Mouse (Mus musculus) erythroblast, embryonic 14.5 days (primary cell): ENCODE measurements around the gene Dennd2c.

Source experiments
- GATA1 ChIP-seq: IDR thresholded peaks from 2 replicates; pipeline ENCODE4 v1.6.1; 2012; ENCODE audit warnings: low read length, inconsistent platforms, mixed read lengths
- TAL1 ChIP-seq: IDR thresholded peaks from 3 replicates; pipeline ENCODE4 v1.6.1; 2012; ENCODE audit warnings: low read length, inconsistent platforms, mixed read lengths

DNA sequence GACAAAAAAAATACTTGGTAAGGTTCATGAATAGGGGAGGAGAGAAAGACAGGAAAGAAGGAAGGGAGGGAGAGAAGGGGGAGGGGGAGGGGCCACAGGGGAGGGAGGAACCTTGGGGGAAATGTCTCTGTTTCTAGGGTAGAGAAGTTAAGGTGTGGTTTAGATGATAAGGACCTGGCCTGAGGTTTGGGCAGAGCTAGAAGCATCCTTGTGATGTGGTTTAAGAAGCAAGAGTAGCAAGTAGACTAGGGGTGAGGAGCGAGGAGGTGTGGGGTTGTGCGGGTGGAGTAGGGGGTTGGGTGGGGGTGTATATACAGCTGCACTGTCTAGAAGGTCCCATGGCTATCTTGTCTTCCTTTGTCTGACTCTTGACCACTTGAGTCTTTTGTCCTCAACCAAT lies 10.7 kb upstream of the Dennd2c start:
- TF ChIP-seq GATA1 (no peak), TAL1 (no peak)
